Comparison of ENCODE assay signal across 16 mouse cellular contexts in genomic region chr8:116542842-116543241, GRCm38 (mm10). TPM values are rescaled to one million over a fixed set of nuclear protein-coding genes. Genes with fewer than 3 reads are reported as not detected.
DNase-seq lines count a peak whose midpoint lies in the region; ATAC-seq lines count a peak whose summit lies in the region.
"Had no signal": no experiment of that assay in that cellular context is flagged by ENCODE, and none has a peak within 500 bp of the region (broad histone marks: within the 10 kb centered on the region; RNA-seq: fewer than 3 reads in every experiment).

No protein-coding gene starts in this region.

- ATAC-seq in forebrain, embryonic 16.5 days: no peak
- no peak for ATAC-seq in forebrain, embryonic 15.5 days (replicated peaks)
- ATAC-seq: CD4-positive, CD25-positive, alpha-beta regulatory T cell, adult 4 months; midbrain, embryonic 13.5 days had no signal

- 86% methylated on average over 5 of the region's 5 CpGs for WGBS in forebrain, embryonic 16.5 days
- 91% methylated on average over 5 of the region's 5 CpGs for WGBS in forebrain, embryonic 15.5 days

- H3K4me3 ChIP-seq in forebrain, embryonic 16.5 days (replicated peaks; ENCODE audit: low read length): no peak overlapping the region
- no peak overlapping the region for H3K4me3 ChIP-seq in forebrain, embryonic 15.5 days
- H3K4me3 ChIP-seq: embryonic facial prominence, embryonic 10.5 days; midbrain, embryonic 13.5 days had no signal

- no peak overlapping the region for H3K27ac ChIP-seq in forebrain, embryonic 16.5 days (ENCODE audit: low read length)
- H3K27ac ChIP-seq in forebrain, embryonic 15.5 days (replicated peaks): no peak overlapping the region
- H3K27ac ChIP-seq: embryonic facial prominence, embryonic 10.5 days; hindbrain, embryonic 14.5 days; macrophage; midbrain, embryonic 13.5 days had no signal

- H3K36me3 ChIP-seq in forebrain, embryonic 16.5 days (ENCODE audit: control insufficient read depth, insufficient read depth): no peaks in the 10 kb centered on the region
- H3K36me3 ChIP-seq in forebrain, embryonic 15.5 days: no peaks in the 10 kb centered on the region
- H3K36me3 ChIP-seq: embryonic facial prominence, embryonic 10.5 days; midbrain, embryonic 13.5 days had no signal

- no peaks in the 10 kb centered on the region for H3K9me3 ChIP-seq in forebrain, embryonic 16.5 days (ENCODE audit: control insufficient read depth, low read length)
- no peaks in the 10 kb centered on the region for H3K9me3 ChIP-seq in forebrain, embryonic 15.5 days
- H3K9me3 ChIP-seq: embryonic facial prominence, embryonic 10.5 days; midbrain, embryonic 13.5 days had no signal

- H3K27me3 ChIP-seq in forebrain, embryonic 16.5 days (replicated peaks; ENCODE audit: control insufficient read depth, insufficient read depth, low read length): no peaks in the 10 kb centered on the region
- H3K27me3 ChIP-seq in forebrain, embryonic 15.5 days: no peaks in the 10 kb centered on the region
- H3K27me3 ChIP-seq: midbrain, embryonic 13.5 days had no signal

- peak; percentile 7 for DNase-seq in urinary bladder, postnatal 14 days (ENCODE audit: low spot score)
- no peak for DNase-seq in urinary bladder, postnatal 36 days (ENCODE audit: low spot score in 2 of 2)
- peak; percentile 87 to 89 for DNase-seq in cerebellum, postnatal 25 days
- peak; percentile 51 to 56 for DNase-seq in heart, adult 9 months (ENCODE audit: low spot score in 2 of 2)
- DNase-seq in ovary, postnatal 14 days (ENCODE audit: low spot score): no peak
- DNase-seq: kidney, adult 11 months; lung, adult 2 months; right cerebral cortex, postnatal 25 days; thymus, adult 18-20 months had no signal

- H3K4me1 ChIP-seq in forebrain, embryonic 16.5 days (replicated peaks; ENCODE audit: control insufficient read depth, insufficient read depth, low read length): no peaks in the 10 kb centered on the region
- no peaks in the 10 kb centered on the region for H3K4me1 ChIP-seq in forebrain, embryonic 15.5 days
- H3K4me1 ChIP-seq: midbrain, embryonic 13.5 days had no signal

- no peak overlapping the region for H3K9ac ChIP-seq in forebrain, embryonic 16.5 days (replicated peaks; ENCODE audit: low read depth, low read length)
- no peak overlapping the region for H3K9ac ChIP-seq in forebrain, embryonic 15.5 days (replicated peaks)
- H3K9ac ChIP-seq: hindbrain, embryonic 14.5 days; midbrain, embryonic 13.5 days had no signal

- H3K4me2 ChIP-seq in forebrain, embryonic 16.5 days (ENCODE audit: low read length): no peak overlapping the region
- no peak overlapping the region for H3K4me2 ChIP-seq in forebrain, embryonic 15.5 days (replicated peaks)
- H3K4me2 ChIP-seq: hindbrain, embryonic 14.5 days; midbrain, embryonic 13.5 days had no signal

RNA-seq across cellular contexts. Expression of gene Dynlrb2, which starts 38.1 kb away (rescaled TPM):
- polyA plus RNA-seq in forebrain, embryonic 16.5 days (2015; fragmentation: Nextera tagmentation; extraction: Ambion mirVana): 5.9 and 7.1 TPM in 2 replicates
- polyA plus RNA-seq in forebrain, embryonic 15.5 days (2015; fragmentation: Nextera tagmentation; extraction: Ambion mirVana): 7.7 and 14.5 TPM in 2 replicates
- polyA plus RNA-seq: CD4-positive, CD25-positive, alpha-beta regulatory T cell, adult 4 months; macrophage had no signal

Comparison
In these comparisons a context has a peak if more than half of its experiments do, and no peak if none do; other contexts are left out.
1. DNase-seq: peak in urinary bladder, postnatal 14 days (single experiment), cerebellum, postnatal 25 days (2 of 2) and heart, adult 9 months (2 of 2); none in urinary bladder, postnatal 36 days (0 of 2) and ovary, postnatal 14 days (single experiment).